Mouse (Mus musculus) megakaryocyte-erythroid progenitor cell, adult 5 weeks (primary cell): ENCODE data around the gene Serpina9. TPM values are rescaled to one million over a fixed set of nuclear protein-coding genes. Genes with fewer than 3 reads are reported as not detected.

ENCODE experiments used
- polyA plus RNA-seq: library from polyadenylated mRNA; stranded (reverse); fragments of >175 nt; gene quantifications from 2 replicates; pipeline ENCODE4 v1.2.3, GENCODE M21; 2012

The Serpina9 gene
- not detected in 2 replicates for polyA plus RNA-seq

GRCm38 (mm10) chr12:104013620-104014019 lies at the start of gene Serpina9:
Serpina9 (minus strand) TSS chr12:104013755.

GRCm38 (mm10) chr12:104044343-104044742 lies 30.8 kb upstream of the Serpina9 start, which contains the start of gene Serpina12:
Serpina12 (minus strand) TSS chr12:104044443.

GRCm38 (mm10) chr12:103989857-103990256 lies 23.7 kb downstream of the Serpina9 start, which contains the start of gene Serpina11:
Serpina11 (minus strand) TSS chr12:103989957.

GRCm38 (mm10) chr12:103958798-103959197 lies 54.8 kb downstream of the Serpina9 start, which contains the start of gene Serpina1e:
Serpina1e (minus strand) TSS chr12:103958975.

Other genes starting within 250 kb of the Serpina9 start
- not detected in 2 replicates for gene Serpina1d, start 240.2 kb downstream of the Serpina9 start, polyA plus RNA-seq
- gene Serpina1b, start 183.4 kb downstream of the Serpina9 start, polyA plus RNA-seq = not detected in 2 replicates
- gene Serpina1a, start 150.2 kb downstream of the Serpina9 start, polyA plus RNA-seq = not detected in 2 replicates
- gene Serpina1c, start 108.9 kb downstream of the Serpina9 start, polyA plus RNA-seq = not detected in 2 replicates
- gene Serpina1e, start 54.8 kb downstream of the Serpina9 start, polyA plus RNA-seq = not detected in 2 replicates
- not detected in 2 replicates for gene Serpina11, start 23.8 kb downstream of the Serpina9 start, polyA plus RNA-seq
- gene Serpina12, start 30.7 kb upstream of the Serpina9 start, polyA plus RNA-seq = 0.04 TPM in 1 of 2 replicates, not detected in the other
- not detected in 2 replicates for gene Serpina5, start 87.4 kb upstream of the Serpina9 start, polyA plus RNA-seq
- gene Serpina3a, start 99.0 kb upstream of the Serpina9 start, polyA plus RNA-seq = not detected in 2 replicates
- 0.04 TPM in 1 of 2 replicates, not detected in the other for gene Serpina3b, start 114.2 kb upstream of the Serpina9 start, polyA plus RNA-seq
- gene Serpina3c, start 140.1 kb upstream of the Serpina9 start, polyA plus RNA-seq = 0.05 TPM in 1 of 2 replicates, not detected in the other
- gene Serpina3f, start 200.8 kb upstream of the Serpina9 start, polyA plus RNA-seq = 1.1 and 2.5 TPM in 2 replicates
- 27.5 and 37.0 TPM in 2 replicates for gene Serpina3g, start 222.5 kb upstream of the Serpina9 start, polyA plus RNA-seq
- gene Serpina3i, start 249.4 kb upstream of the Serpina9 start, polyA plus RNA-seq = not detected in 2 replicates